Mouse (Mus musculus) ES-E14 (cell line): ENCODE data around the gene Kcnk12. TPM values are rescaled to one million over a fixed set of nuclear protein-coding genes. Genes with fewer than 3 reads are reported as not detected.

Experiments used
- DNase-seq: peaks from one replicate; pipeline ENCODE4 v3.0.0-alpha.2; 2013; ENCODE audit warnings: low read depth, low spot score
- H3K27ac ChIP-seq: 2 replicates; pipeline ENCODE4 v1.5.1; 2012; ENCODE audit warnings: low read depth, mild to moderate bottlenecking, low read length, moderate library complexity, mixed read lengths; ENCODE audit not compliant: poor library complexity, insufficient read depth, severe bottlenecking
- H3K36me3 ChIP-seq: 2 replicates; pipeline ENCODE4 v1.6.1; 2012; ENCODE audit warnings: mild to moderate bottlenecking, low read length, moderate library complexity, mixed read lengths; ENCODE audit not compliant: control insufficient read depth, poor library complexity, insufficient read depth, severe bottlenecking
- H3K4me1 ChIP-seq, 2 experiments: fragments of 150-350 bp in 1 of 2; sonication (generic) in 1 of 2; 2 replicates each; pipeline ENCODE4 v1.6.1; 2012; ENCODE audit warnings: low read length in 2 of 2, mild to moderate bottlenecking in 1 of 2, mixed read lengths in 1 of 2; ENCODE audit not compliant: control insufficient read depth in 2 of 2, insufficient read depth in 2 of 2, poor library complexity in 1 of 2
- H3K4me3 ChIP-seq, 2 experiments: fragments of 150-350 bp in 1 of 2; sonication (generic) in 1 of 2; 2 replicates each; pipeline ENCODE4 v1.5.1; 2012; ENCODE audit warnings: low read length in 2 of 2, low read depth in 1 of 2, mild to moderate bottlenecking in 1 of 2, mixed read lengths in 1 of 2; ENCODE audit not compliant: insufficient read depth in 1 of 2, poor library complexity in 1 of 2, severe bottlenecking in 1 of 2
- H3K9ac ChIP-seq: 2 replicates; pipeline ENCODE4 v1.6.1; 2012; ENCODE audit warnings: low read depth, mild to moderate bottlenecking, low read length, mixed read lengths; ENCODE audit not compliant: poor library complexity, insufficient read depth, severe bottlenecking
- H3K9me3 ChIP-seq: fragments of 150-350 bp; sonication (generic); 2 replicates; pipeline ENCODE4 v1.6.1; 2012; ENCODE audit warnings: low read depth, mild to moderate bottlenecking, low read length; ENCODE audit not compliant: control insufficient read depth, insufficient read depth
- CHD2 ChIP-seq: IDR thresholded peaks from 2 replicates; pipeline ENCODE4 v1.6.1; 2014; ENCODE audit warnings: mild to moderate bottlenecking, low read depth, low read length, inconsistent platforms
- HCFC1 ChIP-seq: IDR thresholded peaks from 2 replicates; pipeline ENCODE4 v1.6.1; 2012; ENCODE audit warnings: low read length, inconsistent platforms, borderline replicate concordance; ENCODE audit not compliant: insufficient read depth
- MAFK ChIP-seq: IDR thresholded peaks from 2 replicates; pipeline ENCODE4 v1.6.1; 2014; ENCODE audit warnings: mild to moderate bottlenecking, low read depth, low read length, inconsistent platforms; ENCODE audit not compliant: insufficient read depth
- ZC3H11A ChIP-seq: IDR thresholded peaks from 2 replicates; pipeline ENCODE4 v1.6.1; 2012; ENCODE audit warnings: low read depth, mild to moderate bottlenecking, inconsistent platforms, low read length, borderline replicate concordance
- ZNF384 ChIP-seq: IDR thresholded peaks from 2 replicates; pipeline ENCODE4 v1.6.1; 2012; ENCODE audit warnings: low read depth, low read length, inconsistent platforms
- in situ Hi-C, 2 experiments: fragments of 600-800 bp; cut with MboI; formaldehyde crosslinking; loops; one replicate each; pipeline ENCODE4 v1.15.1; 2025; ENCODE audit warnings: low sequenced_read_pairs in 2 of 2, inconsistent platforms in 1 of 2; ENCODE audit not compliant: unreplicated experiment in 2 of 2
- total RNA-seq: library from RNA; depleted of rRNA; stranded (reverse); fragments of 300-350 nt; gene quantifications from 2 replicates; pipeline ENCODE4 v1.2.3, GENCODE M21; 2012

Gene Kcnk12
- total RNA-seq, 1 experiment = 1.8 TPM

DNA sequence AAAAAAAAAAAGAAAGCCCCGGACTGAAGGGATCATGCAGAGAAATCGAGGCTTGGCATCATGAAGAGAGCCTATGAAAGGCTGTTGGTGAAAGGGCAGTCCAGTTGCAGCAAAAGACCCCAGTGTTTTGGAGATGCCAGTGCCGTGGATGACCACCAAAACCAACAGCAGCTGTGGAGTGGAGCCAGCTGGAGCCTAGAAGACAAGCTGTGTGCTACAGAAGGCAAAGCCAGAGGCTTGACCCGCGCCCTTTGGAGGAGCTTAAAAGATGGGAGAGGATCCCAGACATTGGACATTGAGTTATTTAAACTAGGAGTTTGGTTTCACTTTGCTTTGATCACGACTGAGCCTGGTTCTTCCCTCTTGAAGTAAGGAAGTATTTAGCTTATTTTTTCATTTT lies 9.6 kb downstream of the Kcnk12 start:
- Histone ChIP-seq H3K9me3 (no peaks in the 10 kb centered on the region), H3K36me3 (no peaks in the 10 kb centered on the region), H3K27ac (no peak overlapping the region), H3K4me3 (no peak overlapping the region), H3K4me1 (no peaks in the 10 kb centered on the region), H3K9ac (no peak overlapping the region)
- in situ Hi-C loops = no loop called here
- no peak for DNase-seq
- TF ChIP-seq CHD2 = no peak
- TF ChIP-seq HCFC1 = no peak
- no peak for TF ChIP-seq ZC3H11A
- TF ChIP-seq ZNF384 = no peak
- no peak for TF ChIP-seq MAFK

DNA sequence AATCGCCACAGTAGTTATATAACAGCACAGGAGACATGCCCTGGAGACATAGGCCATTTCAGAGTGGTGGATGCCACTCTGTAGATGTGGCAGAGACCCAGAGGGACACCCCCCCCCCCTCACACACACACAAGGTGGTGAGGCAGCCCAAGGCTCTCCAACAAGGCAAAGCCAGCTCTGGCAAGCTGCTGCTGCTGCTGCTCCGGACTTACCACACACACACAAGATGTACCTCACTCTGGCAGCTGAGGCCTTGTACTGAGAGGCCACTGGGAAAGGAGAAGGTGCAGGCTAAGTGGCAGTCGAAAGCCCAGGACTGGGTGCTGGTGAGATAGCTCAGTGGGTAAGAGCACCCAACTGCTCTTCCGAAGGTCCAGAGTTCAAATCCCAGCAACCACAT lies 10.1 kb downstream of the Kcnk12 start:
- H3K36me3 ChIP-seq = no peaks in the 10 kb centered on the region
- H3K4me1 ChIP-seq = no peaks in the 10 kb centered on the region
- no peak for TF ChIP-seq HCFC1
- no peak for TF ChIP-seq ZNF384
- no peak for TF ChIP-seq CHD2
- no peak for TF ChIP-seq ZC3H11A
- no peak for TF ChIP-seq MAFK
- H3K4me3 ChIP-seq = no peak overlapping the region
- in situ Hi-C loops = no loop called here
- H3K9ac ChIP-seq = no peak overlapping the region
- DNase-seq = no peak
- H3K27ac ChIP-seq = no peak overlapping the region
- no peaks in the 10 kb centered on the region for H3K9me3 ChIP-seq

DNA sequence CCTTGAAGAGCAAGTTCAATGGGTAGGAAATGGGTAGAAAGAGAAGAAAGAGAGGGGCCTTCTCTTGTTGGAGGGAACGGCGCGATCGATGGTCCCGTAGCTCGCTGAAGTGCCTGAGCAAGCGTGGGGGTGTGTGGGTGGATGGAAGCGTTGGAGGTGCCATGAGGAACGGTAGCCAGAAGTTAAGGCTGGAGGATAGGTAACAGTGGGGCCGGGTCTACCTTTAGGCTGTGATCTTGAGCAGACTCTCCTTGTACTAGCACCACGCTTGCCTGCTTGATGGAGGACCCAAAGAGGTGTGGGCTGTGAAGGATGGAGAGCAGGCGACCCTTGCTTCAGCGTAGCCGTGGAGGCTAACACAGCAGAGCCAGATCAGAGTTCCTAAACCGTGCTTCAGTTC lies 12.1 kb downstream of the Kcnk12 start:
- Histone ChIP-seq H3K4me1 (no peaks in the 10 kb centered on the region), H3K9me3 (no peaks in the 10 kb centered on the region), H3K9ac (no peak overlapping the region), H3K27ac (no peak overlapping the region), H3K4me3 (no peak overlapping the region), H3K36me3 (no peaks in the 10 kb centered on the region)
- TF ChIP-seq HCFC1 = no peak
- no peak for TF ChIP-seq ZC3H11A
- no peak for TF ChIP-seq MAFK
- TF ChIP-seq ZNF384 = no peak
- TF ChIP-seq CHD2 = no peak
- DNase-seq = no peak
- in situ Hi-C loops = no loop called here

- H3K4me1 ChIP-seq = no peaks in the 10 kb centered on the region
- in situ Hi-C loops = no loop called here
- no peaks in the 10 kb centered on the region for H3K9me3 ChIP-seq
- H3K4me3 ChIP-seq = no peak overlapping the region
- DNase-seq = no peak
- TF ChIP-seq ZC3H11A (no peak), HCFC1 (no peak)
- no peak overlapping the region for H3K27ac ChIP-seq
- no peak overlapping the region for H3K9ac ChIP-seq
- no peaks in the 10 kb centered on the region for H3K36me3 ChIP-seq
Measured at GRCm38 (mm10) chr17:87784911-87785310, 12.9 kb downstream of the Kcnk12 start.

DNA sequence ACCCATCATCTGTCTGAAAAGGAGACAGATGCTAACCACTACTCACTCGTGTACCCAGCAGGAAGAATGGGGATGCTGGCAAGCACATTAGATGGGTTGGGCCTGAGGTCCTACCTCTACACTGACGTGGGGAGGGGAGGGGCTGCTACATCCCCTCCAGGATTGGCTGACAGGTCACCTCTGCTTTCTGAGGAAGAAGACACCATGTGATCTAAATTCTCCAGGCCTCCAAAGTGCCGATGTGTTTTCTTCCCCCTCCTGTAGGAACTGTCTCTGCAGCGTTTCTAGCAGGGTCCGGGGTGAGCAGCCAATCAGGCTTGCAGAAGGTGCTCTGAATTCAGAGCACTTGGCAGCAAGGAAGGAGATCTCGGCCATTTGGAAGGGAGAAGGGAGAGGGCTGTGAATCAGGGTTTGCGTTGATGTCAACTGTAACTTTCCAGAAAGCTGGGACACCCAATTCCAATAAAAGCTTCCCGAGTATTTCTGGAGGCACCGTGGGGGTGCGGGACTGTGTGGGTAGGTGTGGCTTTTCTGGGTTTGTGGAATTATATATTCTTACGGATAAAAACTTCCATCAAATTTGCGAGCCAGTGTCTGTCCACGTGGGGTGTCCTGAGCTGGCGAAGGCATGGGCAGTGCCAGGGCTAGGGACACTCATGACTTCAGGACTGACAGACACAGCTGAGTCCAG lies 13.5 kb downstream of the Kcnk12 start:
- no peak for DNase-seq
- Histone ChIP-seq H3K27ac (no peak overlapping the region), H3K36me3 (no peaks in the 10 kb centered on the region), H3K9ac (no peak overlapping the region), H3K4me1 (no peaks in the 10 kb centered on the region), H3K4me3 (no peak overlapping the region), H3K9me3 (no peaks in the 10 kb centered on the region)
- in situ Hi-C loops = no loop called here
- TF ChIP-seq MAFK = no peak
- no peak for TF ChIP-seq ZNF384
- TF ChIP-seq ZC3H11A = no peak
- TF ChIP-seq CHD2 = no peak
- no peak for TF ChIP-seq HCFC1
